Mouse (Mus musculus) adrenal gland, postnatal 36 days (tissue): ENCODE measurements around the gene Nudt11. TPM values are rescaled to one million over a fixed set of nuclear protein-coding genes. Genes with fewer than 3 reads are reported as not detected.

Experiments used
- DNase-seq, 2 experiments: peaks; one replicate each; pipeline ENCODE4 v3.0.0; 2021; ENCODE audit warnings: mixed read lengths in 1 of 2
- long read RNA-seq, 2 experiments: library from polyadenylated mRNA; stranded (forward); transcript quantifications; one replicate each; pipeline ENCODE4 v2.0.0; 2021; ENCODE audit warnings: borderline sequencing depth in 2 of 2
- microRNA-seq: library from miRNA; unstranded; fragments of <30 nt; microRNA quantifications from one replicate; pipeline ENCODE4 v1.2.0, GENCODE M21; 2021
- total RNA-seq, 2 experiments: library from RNA; stranded (reverse); gene quantifications; 2 replicates each; pipeline ENCODE4 v1.2.3; 2021

Gene Nudt11
- 10 to 100 TPM in 1 of 2 experiments, 1 to 10 TPM in 1; 4.9 to 23.4 TPM for total RNA-seq
- long read RNA-seq, experiment 1, transcript Nudt11-201 (2 exons, 3,036 nt): major isoform, 36 of 55 reads
- long read RNA-seq, experiment 1, partial matches to known transcripts: 17 of 55 reads
- long read RNA-seq, experiment 1, other reads (novel, unspliced or antisense): 2 of 55 reads
- long read RNA-seq, experiment 2, partial matches to known transcripts: 0 of 3 reads
- long read RNA-seq, experiment 2, other reads (novel, unspliced or antisense): 0 of 3 reads

DNA sequence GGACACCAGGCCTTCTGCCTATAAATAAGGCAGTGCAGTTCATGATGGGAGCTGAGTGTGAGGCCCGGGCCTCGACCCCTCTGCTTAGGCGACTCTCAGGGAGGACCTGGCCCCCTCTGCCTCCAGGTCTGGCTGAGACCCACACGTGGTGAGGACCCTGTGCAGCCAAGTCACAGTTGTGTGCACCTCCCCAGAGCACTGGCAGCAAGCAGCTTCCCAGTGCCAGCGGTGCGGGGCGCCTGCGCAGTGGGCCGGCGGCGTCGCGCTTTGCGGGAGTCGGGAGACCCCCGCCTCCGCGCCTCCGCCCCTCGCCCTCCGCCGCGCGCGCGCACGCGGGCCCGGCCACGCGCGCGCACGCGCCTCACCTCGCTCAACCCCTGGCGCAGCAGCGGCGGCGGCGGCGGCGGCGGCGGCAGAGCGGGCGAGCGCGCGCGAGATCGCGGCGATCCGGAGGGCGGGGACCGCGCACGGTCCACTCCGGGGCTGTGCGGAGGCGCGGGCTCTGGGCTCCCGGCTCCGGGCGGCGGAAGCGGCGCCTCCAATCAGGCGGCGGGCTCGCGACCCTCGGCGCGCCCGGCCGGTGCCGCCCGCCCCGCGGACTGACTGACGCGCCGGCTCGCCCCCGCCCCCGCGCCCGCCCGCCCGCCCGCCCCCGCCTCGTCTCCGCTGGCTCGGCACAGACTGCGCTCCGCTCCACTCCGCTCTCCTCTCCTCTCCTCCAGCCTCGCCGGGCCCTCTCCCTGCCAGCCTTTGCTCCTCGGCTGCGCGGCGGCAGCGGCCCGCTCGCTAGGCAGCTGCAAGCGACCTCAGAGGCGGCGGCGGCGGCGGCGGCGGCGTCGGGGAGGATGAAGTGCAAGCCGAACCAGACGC is at the start of gene Nudt11:
Gene Nudt11, plus strand, starts transcription at position 388 of the 870 bp plus-strand sequence.
- DNase-seq: peak; percentile 22 to 25

DNA sequence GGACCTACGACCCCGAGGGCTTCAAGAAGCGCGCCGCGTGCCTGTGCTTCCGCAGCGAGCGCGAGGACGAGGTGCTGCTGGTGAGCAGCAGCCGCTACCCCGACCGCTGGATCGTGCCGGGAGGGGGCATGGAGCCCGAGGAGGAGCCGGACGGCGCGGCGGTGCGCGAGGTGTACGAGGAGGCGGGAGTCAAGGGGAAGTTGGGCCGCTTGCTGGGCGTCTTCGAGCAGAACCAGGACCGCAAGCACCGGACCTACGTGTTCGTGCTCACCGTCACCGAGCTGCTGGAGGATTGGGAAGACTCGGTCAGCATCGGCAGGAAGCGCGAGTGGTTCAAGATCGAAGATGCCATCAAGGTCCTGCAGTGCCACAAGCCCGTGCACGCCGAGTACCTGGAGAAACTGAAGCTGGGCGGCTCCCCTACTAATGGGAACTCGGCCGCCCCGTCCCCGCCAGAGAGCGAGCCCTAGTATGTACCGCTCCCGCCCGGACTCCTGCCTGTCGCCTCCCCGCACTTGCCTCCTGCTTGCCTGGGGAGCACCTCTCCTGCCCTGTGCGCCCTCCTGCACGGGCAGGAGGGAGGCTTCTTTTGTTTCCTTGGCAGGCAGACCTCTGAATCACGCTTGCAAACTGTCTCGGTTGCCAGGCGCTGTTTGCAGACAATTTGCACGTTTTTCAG is 822 bp downstream of the Nudt11 start:
- peak; percentile 2 to 7 for DNase-seq

DNA sequence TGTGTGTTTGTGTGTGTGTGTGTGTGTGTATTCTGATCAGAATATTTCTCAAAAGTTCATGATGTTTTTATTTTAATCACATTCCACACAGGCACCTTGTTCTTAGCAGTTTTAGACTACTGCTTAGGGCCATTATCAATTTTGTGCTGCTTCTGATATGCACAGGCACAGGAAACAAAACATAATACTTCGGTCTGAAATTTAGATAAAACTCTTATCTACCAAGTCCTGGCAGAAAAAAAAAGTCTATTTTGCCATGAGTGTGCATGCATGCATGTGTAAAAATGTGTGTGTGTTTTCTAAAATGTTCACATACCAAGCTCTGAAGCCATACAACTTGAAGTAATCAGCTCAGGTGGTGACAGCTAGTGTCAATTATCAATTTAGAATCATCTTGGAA is 14.3 kb downstream of the Nudt11 start:
- DNase-seq: no peak

DNA sequence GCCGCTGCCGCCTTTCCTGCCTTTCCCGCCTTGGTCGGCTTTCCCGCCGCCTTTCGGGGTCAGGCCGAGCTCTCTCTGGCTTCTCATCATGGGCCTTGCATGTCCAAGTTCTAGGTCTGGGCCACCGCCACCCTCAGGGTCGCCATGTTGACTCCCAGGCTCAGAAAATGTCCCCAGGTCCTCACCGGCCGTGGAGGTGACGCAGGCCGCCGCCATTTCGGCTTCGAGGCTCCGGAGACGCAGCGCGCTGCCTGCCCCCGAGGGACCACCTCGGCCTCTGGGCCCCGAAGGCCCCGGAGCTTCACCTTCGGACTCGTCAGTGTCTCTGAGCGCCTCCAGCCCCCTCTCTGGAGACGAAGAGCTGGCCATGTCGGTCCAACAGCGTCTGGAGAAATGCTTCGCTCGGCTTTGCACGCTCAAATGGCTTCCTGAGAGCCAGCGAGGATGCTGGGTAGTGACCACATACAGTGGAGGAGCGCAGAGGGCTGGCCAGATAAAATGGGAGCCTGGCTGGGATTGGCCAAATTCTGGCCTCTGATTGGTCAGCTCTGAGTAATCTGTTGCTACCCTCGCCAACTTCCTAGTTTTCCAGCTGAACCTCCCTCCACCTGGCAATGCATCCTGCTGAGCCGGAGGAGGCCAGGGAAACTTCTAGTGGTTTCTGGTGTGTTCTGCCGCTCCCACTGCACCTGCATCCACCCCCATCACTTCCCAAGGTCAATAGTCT is 35.9 kb downstream of the Nudt11 start, which contains the start of gene AU022751:
Gene AU022751, minus strand, starts transcription at position 466 of the 727 bp plus-strand sequence.
- DNase-seq: no peak

- no peak for DNase-seq
Observed at GRCm38 (mm10) chrX:6091547-6091946, 44.3 kb downstream of the Nudt11 start.

GRCm38 (mm10) chrX:6091996-6092757 is 44.9 kb downstream of the Nudt11 start:
- peak; percentile 54 to 57 for DNase-seq

Small RNAs within 50 kb of the gene (microRNA-seq; reads per million reads assigned to microRNA genes)
- not detected for gene Gm27360

Other genes with a start within 250 kb of the Nudt11 start
- gene AU022751, start 36.0 kb downstream of the Nudt11 start, total RNA-seq: not detected
- gene Nudt10, start 125.6 kb downstream of the Nudt11 start, total RNA-seq: 1 to 10 TPM; 4.5 to 6.9 TPM